Mouse (Mus musculus) testis, adult 2 months (tissue): ENCODE results near the gene Timm10b. TPM values are rescaled to one million over a fixed set of nuclear protein-coding genes. Genes with fewer than 3 reads are reported as not detected.

Experiments used
- H3K27ac ChIP-seq: fragments of 200-500 bp; 2 replicates; pipeline ENCODE4 v1.5.1; 2012; ENCODE audit warnings: low read depth, low read length; ENCODE audit not compliant: control insufficient read depth, insufficient read depth
- H3K27me3 ChIP-seq: fragments of 200-500 bp; 2 replicates; pipeline ENCODE4 v1.6.1; 2012; ENCODE audit warnings: mild to moderate bottlenecking, low read length, moderate library complexity; ENCODE audit not compliant: control insufficient read depth, insufficient read depth
- H3K36me3 ChIP-seq: fragments of 200-500 bp; 2 replicates; pipeline ENCODE4 v1.6.1; 2012; ENCODE audit warnings: mild to moderate bottlenecking, low read length; ENCODE audit not compliant: control insufficient read depth, insufficient read depth
- H3K4me1 ChIP-seq: fragments of 200-500 bp; 2 replicates; pipeline ENCODE4 v1.6.1; 2012; ENCODE audit warnings: low read length; ENCODE audit not compliant: control insufficient read depth, insufficient read depth
- H3K4me3 ChIP-seq: fragments of 200-500 bp; 2 replicates; pipeline ENCODE4 v1.5.1; 2012; ENCODE audit warnings: low read depth, mild to moderate bottlenecking, low read length, moderate library complexity, mixed read lengths; ENCODE audit not compliant: control insufficient read depth
- CTCF ChIP-seq: fragments of 200-500 bp; IDR thresholded peaks from 2 replicates; pipeline ENCODE4 v1.5.1; 2012; ENCODE audit warnings: low read depth, mild to moderate bottlenecking, inconsistent platforms, low read length, moderate library complexity; ENCODE audit not compliant: control insufficient read depth, insufficient read depth, insufficient replicate concordance
- POLR2A ChIP-seq: fragments of 200-500 bp; IDR thresholded peaks from 2 replicates; pipeline ENCODE4 v1.6.1; 2012; ENCODE audit warnings: low read depth, mild to moderate bottlenecking, inconsistent platforms, low read length, moderate library complexity; ENCODE audit not compliant: control insufficient read depth
- polyA plus RNA-seq: library from polyadenylated mRNA; depleted of rRNA; stranded (reverse); fragments of >200 nt; gene quantifications from 2 replicates; pipeline ENCODE4 v1.2.3, GENCODE M21; 2012

The Timm10b gene
- polyA plus RNA-seq, 1 experiment = 76.1 TPM

GRCm38 (mm10) chr7:105617810-105618209 lies 22.0 kb upstream of the Timm10b start:
- Histone ChIP-seq H3K36me3 (no peaks in the 10 kb centered on the region), H3K4me1 (peaks cover 5% of the 10 kb centered on the region), H3K27me3 (no peaks in the 10 kb centered on the region), H3K27ac (no peak overlapping the region), H3K4me3 (no peak overlapping the region)
- TF ChIP-seq POLR2A (no peak), CTCF (no peak)

GRCm38 (mm10) chr7:105619701-105620100 lies 20.2 kb upstream of the Timm10b start:
- no peaks in the 10 kb centered on the region for H3K36me3 ChIP-seq

GRCm38 (mm10) chr7:105621053-105621452 lies 18.8 kb upstream of the Timm10b start:
- TF ChIP-seq POLR2A (no peak), CTCF (no peak)
- no peaks in the 10 kb centered on the region for H3K36me3 ChIP-seq
- no peak overlapping the region for H3K27ac ChIP-seq
- H3K4me1 ChIP-seq = peaks cover 5% of the 10 kb centered on the region
- no peak overlapping the region for H3K4me3 ChIP-seq
- H3K27me3 ChIP-seq = no peaks in the 10 kb centered on the region

More at GRCm38 (mm10) chr7:105619701-105620100, 20.2 kb upstream of the Timm10b start:
- no peak overlapping the region for H3K27ac ChIP-seq
- H3K4me3 ChIP-seq = no peak overlapping the region
- H3K4me1 ChIP-seq = peaks cover 5% of the 10 kb centered on the region
- no peaks in the 10 kb centered on the region for H3K27me3 ChIP-seq
- TF ChIP-seq CTCF (no peak), POLR2A (no peak)

DNA sequence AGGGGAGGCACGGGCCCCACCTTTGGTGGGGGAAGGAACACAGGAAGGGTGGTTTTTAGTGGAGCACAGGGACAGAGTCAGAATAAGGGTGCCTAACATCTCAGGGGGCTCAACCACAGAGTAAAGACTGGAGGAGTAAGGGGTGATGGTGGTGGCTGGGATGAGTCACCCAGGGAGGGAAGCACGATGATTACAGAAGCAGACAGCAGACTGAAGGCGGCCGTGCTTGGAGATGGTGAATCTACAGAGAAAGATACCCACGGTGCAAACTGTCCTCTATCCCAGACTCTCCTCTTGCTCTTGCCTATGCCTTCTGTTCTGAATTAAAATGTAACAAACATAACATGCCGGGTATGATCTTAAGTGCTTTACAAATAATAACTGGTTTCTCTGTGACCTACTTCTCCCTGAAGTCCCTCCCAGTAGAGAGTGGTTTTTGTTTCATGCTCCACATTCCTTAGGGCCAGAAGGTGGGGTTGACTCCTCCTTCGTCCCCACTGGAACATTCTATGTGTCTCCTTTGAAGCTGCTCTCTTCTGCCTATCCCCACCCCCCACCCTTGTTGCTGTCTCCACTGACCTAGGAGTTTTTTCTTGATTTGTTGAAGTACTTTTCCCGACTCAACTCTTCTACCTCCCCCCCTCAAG lies 18.1 kb upstream of the Timm10b start:
- no peaks in the 10 kb centered on the region for H3K36me3 ChIP-seq
- no peaks in the 10 kb centered on the region for H3K27me3 ChIP-seq
- H3K27ac ChIP-seq = no peak overlapping the region
- no peak overlapping the region for H3K4me3 ChIP-seq
- peaks cover 5% of the 10 kb centered on the region for H3K4me1 ChIP-seq
- TF ChIP-seq POLR2A = no peak
- no peak for TF ChIP-seq CTCF

GRCm38 (mm10) chr7:105625397-105625796 lies 14.5 kb upstream of the Timm10b start:
- Histone ChIP-seq H3K36me3 (no peaks in the 10 kb centered on the region), H3K4me1 (peaks cover 5% of the 10 kb centered on the region), H3K27me3 (no peaks in the 10 kb centered on the region), H3K27ac (no peak overlapping the region), H3K4me3 (no peak overlapping the region)
- TF ChIP-seq CTCF (no peak), POLR2A (no peak)

DNA sequence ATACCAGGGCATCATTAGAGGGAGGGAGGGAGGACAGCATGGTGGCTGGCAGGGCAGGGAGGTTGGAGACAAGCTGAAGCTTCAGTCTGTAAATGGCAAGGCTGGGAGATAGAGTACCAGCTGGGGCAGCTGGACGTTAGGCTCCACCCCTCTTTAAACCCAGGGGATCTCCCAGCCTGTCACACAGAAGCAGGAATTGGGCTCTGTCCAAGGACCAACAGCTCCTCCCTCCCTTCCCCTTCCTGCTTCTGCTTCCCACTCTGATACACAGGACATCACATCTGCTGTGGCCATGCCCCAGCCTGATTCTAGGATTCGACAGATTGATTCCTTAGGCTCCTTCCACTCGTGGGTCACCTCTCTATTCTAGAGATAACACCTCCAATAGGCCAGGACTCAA lies 11.2 kb upstream of the Timm10b start:
- Histone ChIP-seq H3K27ac (no peak overlapping the region), H3K4me1 (peaks cover 4% of the 10 kb centered on the region), H3K36me3 (no peaks in the 10 kb centered on the region), H3K4me3 (no peak overlapping the region), H3K27me3 (no peaks in the 10 kb centered on the region)
- TF ChIP-seq POLR2A (no peak), CTCF (no peak)

DNA sequence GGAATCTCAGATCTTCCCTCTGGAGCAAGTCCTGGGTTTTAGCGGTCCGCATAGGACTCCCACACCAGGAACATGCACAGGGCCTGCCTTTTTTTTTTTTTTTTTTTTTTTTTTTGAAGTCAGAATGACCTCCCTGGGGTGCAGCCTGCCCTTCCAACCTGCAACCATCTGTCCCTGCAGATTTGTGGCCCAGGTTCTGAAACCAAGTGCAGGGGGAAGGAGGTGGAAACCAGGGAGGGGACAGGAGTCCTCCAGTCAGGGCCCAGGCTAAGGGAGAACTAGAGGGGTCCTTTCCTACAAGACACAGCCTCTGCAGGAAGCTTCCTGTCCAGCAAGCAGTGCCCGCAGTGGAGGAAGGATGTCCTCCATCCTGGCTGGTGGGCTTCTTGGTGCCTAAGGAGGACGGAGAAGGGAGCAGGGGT lies 7.3 kb upstream of the Timm10b start:
- no peak overlapping the region for H3K27ac ChIP-seq
- no peak overlapping the region; the same call in 1 of the 2 replicates for H3K4me3 ChIP-seq
- peaks cover 7% of the 10 kb centered on the region for H3K4me1 ChIP-seq
- no peaks in the 10 kb centered on the region; the same call in 1 of the 2 replicates for H3K27me3 ChIP-seq
- TF ChIP-seq CTCF (no peak), POLR2A (no peak)
- no peaks in the 10 kb centered on the region for H3K36me3 ChIP-seq

DNA sequence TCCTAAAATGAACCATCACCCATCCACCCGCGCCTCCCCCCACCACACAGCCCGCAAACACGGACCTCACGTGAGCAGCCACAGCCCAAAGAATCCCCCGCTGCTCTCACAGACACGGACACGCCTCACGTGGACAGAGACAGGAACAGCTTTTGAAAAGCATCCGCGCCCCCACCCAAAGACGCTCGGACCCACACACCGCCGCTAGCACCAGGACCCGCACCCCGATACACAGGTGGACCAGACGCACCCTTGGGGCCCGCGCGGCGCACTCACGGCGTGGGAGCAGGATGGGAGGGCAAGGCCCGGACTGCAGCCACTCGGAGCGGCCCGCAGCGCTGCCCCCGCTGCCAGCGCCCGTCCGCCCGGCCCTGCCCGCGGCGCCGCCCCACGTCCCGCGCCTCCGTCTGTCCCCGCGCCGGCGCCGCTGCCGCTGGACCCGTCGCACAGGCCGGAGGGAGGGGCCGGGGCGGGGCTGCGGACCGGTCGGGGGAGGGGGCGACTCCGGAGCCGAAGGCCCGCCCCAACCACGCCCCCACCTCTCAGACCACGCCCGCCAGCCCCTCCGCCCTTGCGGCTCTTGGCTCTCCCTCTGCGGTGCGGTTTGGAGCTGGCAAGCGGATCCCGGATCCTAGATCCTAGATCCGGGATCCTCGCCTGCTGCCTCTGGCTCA lies 6.6 kb upstream of the Timm10b start, which contains the start of gene Trim3:
Gene Trim3 (minus strand): TSS at position 445 of the 674 bp plus-strand sequence.
- H3K4me1 ChIP-seq = peaks cover 7% of the 10 kb centered on the region
- H3K27ac ChIP-seq = peak within 1 kb of the TSS; percentile 55
- peak within 1 kb of the TSS; percentile 87 for H3K4me3 ChIP-seq
- H3K27me3 ChIP-seq = no peaks in the 10 kb centered on the region; the same call in 1 of the 2 replicates
- H3K36me3 ChIP-seq = no peaks in the 10 kb centered on the region
- TF ChIP-seq CTCF = no peak
- no peak for TF ChIP-seq POLR2A
